Mouse (Mus musculus): Measurements from ENCODE around the gene Abcc3. TPM values are rescaled to one million over a fixed set of nuclear protein-coding genes. Genes with fewer than 3 reads are reported as not detected.
A peak's percentile ranks its signal among the peaks of the same experiment; 100 is the strongest.

Abcc3 gene
- polyA plus RNA-seq, 1 experiment from 2014 or later: 5.3 TPM

- H3K4me2 ChIP-seq: no peak overlapping the region
- peaks cover 7% of the 10 kb centered on the region; the same call in 1 of the 2 replicates for H3K36me3 ChIP-seq
- ATAC-seq (ENCODE audit: borderline replicate concordance, extremely low read depth, low FRiP score, low TSS enrichment): no peak
- H3K4me3 ChIP-seq: no peak overlapping the region
- H3K4me1 ChIP-seq: peaks cover 32% of the 10 kb centered on the region
- no peak overlapping the region for H3K9ac ChIP-seq
- WGBS: 88% methylated on average over 3 of the region's 3 CpGs
- H3K27ac ChIP-seq: no peak overlapping the region
- H3K27me3 ChIP-seq: no peaks in the 10 kb centered on the region
- H3K9me3 ChIP-seq: no peaks in the 10 kb centered on the region
These were observed 62.6 kb downstream of the Abcc3 start for GRCm38 (mm10) chr11:94330211-94330610.

DNA sequence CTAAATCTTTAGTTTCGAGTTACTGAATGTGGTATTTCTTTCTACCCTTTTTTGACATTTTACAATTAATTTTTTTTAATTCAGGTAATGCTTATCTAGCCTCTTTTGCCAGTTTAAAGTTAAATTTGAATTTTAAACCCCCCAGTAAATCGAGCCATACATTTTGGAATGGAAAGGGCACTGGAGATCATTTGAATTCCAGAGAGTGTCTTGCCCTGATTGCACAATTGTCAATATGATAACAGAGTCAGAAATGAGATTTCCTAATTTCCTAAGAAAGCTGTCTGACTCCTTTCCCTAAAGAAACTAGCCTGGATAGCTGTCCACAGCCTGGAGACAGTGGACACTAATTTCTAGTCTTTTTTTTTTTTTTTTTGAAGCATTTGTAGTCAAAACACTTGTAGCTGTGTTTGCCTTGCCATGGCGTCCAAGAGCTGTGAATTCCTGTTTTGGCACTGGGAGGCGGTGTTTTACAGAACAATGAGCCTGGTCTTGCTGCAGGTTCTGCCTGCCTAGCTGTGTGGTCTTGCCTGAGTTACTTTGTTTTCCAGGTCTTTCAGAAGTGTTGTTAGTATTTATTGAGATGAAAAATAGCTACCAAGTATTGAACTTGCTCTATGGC, 63.4 kb downstream of the Abcc3 start:
- peaks cover 32% of the 10 kb centered on the region for H3K4me1 ChIP-seq
- H3K36me3 ChIP-seq: peaks cover 3% of the 10 kb centered on the region; the same call in 1 of the 2 replicates
- H3K9me3 ChIP-seq: no peaks in the 10 kb centered on the region
- ATAC-seq (ENCODE audit: borderline replicate concordance, extremely low read depth, low FRiP score, low TSS enrichment): no peak
- H3K4me3 ChIP-seq: peak overlapping the region; percentile 85; the same call in 1 of the 2 replicates
- H3K4me2 ChIP-seq: peak overlapping the region; percentile 74
- H3K27ac ChIP-seq: no peak overlapping the region
- no peak overlapping the region for H3K9ac ChIP-seq
- no peaks in the 10 kb centered on the region for H3K27me3 ChIP-seq
- WGBS: 39% methylated on average over 4 of the region's 4 CpGs

GRCm38 (mm10) chr11:94328644-94329025, 64.2 kb downstream of the Abcc3 start:
- Histone ChIP-seq H3K4me3 (peak overlapping the region; percentile 85), H3K4me1 (peaks cover 32% of the 10 kb centered on the region), H3K36me3 (no peaks in the 10 kb centered on the region), H3K4me2 (peak overlapping the region; percentile 74), H3K9ac (peak overlapping the region; percentile 88), H3K27ac (peak overlapping the region; percentile 99), H3K9me3 (no peaks in the 10 kb centered on the region), H3K27me3 (no peaks in the 10 kb centered on the region)
- under 1% methylated on average over 10 of the region's 10 CpGs for WGBS
- no peak for ATAC-seq (ENCODE audit: borderline replicate concordance, extremely low read depth, low FRiP score, low TSS enrichment)

- H3K27ac ChIP-seq: peak within 1 kb of the TSS; percentile 99
- ATAC-seq (ENCODE audit: borderline replicate concordance, extremely low read depth, low FRiP score, low TSS enrichment): peak; percentile 88
- WGBS: 1% methylated on average over 65 of the region's 78 CpGs
- H3K9me3 ChIP-seq: no peaks in the 10 kb centered on the region
- H3K27me3 ChIP-seq: no peaks in the 10 kb centered on the region
- H3K4me2 ChIP-seq: peak within 1 kb of the TSS; percentile 74
- H3K4me3 ChIP-seq: peak within 1 kb of the TSS; percentile 85
- H3K9ac ChIP-seq: peak within 1 kb of the TSS; percentile 88
- peaks cover 32% of the 10 kb centered on the region for H3K4me1 ChIP-seq
- no peaks in the 10 kb centered on the region for H3K36me3 ChIP-seq
These were observed 64.8 kb downstream of the Abcc3 start, which contains the start of gene Ankrd40 for GRCm38 (mm10) chr11:94327693-94328643. Gene Ankrd40, plus strand, starts transcription at chr11:94328001.

- peaks cover 40% of the 10 kb centered on the region for H3K4me1 ChIP-seq
- WGBS: 5% methylated on average over 10 of the region's 10 CpGs
- no peaks in the 10 kb centered on the region for H3K9me3 ChIP-seq
- peak; percentile 33; the same call in 1 of the 2 replicates for ATAC-seq (ENCODE audit: borderline replicate concordance, extremely low read depth, low FRiP score, low TSS enrichment)
- peak overlapping the region; percentile 34; the same call in 1 of the 2 replicates for H3K9ac ChIP-seq
- H3K4me3 ChIP-seq: peak overlapping the region; percentile 85
- H3K27ac ChIP-seq: peak overlapping the region; percentile 99
- no peaks in the 10 kb centered on the region for H3K27me3 ChIP-seq
- H3K36me3 ChIP-seq: no peaks in the 10 kb centered on the region
- peak overlapping the region; percentile 74 for H3K4me2 ChIP-seq
These were observed 65.8 kb downstream of the Abcc3 start for GRCm38 (mm10) chr11:94326961-94327411.

DNA sequence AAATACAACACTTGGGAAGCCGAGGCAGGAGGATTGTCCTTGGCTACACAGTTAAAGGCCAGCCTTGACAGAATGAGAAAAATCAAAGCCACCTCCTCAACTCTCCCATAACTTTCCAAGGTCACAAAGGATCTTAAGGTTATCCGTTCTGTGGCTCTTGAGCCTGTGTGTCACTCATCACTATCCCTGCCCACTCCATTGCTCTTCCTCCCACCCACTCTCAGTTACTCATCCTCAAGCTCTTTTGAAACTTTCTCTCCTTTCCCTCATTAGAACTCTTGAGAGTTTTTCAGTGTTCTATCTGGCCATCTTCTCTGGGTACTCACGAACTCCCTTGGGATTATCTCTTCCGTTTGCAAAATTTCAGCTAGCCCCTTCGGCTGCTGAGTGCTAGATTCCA, 68.2 kb downstream of the Abcc3 start:
- Histone ChIP-seq H3K4me2 (no peak overlapping the region), H3K9ac (no peak overlapping the region), H3K27ac (no peak overlapping the region), H3K36me3 (peaks cover under 1% of the 10 kb centered on the region; the same call in 1 of the 2 replicates), H3K27me3 (no peaks in the 10 kb centered on the region), H3K4me3 (no peak overlapping the region), H3K9me3 (no peaks in the 10 kb centered on the region), H3K4me1 (peaks cover 36% of the 10 kb centered on the region)
- WGBS: 84% methylated on average over 5 of the region's 5 CpGs
- no peak for ATAC-seq (ENCODE audit: borderline replicate concordance, extremely low read depth, low FRiP score, low TSS enrichment)

DNA sequence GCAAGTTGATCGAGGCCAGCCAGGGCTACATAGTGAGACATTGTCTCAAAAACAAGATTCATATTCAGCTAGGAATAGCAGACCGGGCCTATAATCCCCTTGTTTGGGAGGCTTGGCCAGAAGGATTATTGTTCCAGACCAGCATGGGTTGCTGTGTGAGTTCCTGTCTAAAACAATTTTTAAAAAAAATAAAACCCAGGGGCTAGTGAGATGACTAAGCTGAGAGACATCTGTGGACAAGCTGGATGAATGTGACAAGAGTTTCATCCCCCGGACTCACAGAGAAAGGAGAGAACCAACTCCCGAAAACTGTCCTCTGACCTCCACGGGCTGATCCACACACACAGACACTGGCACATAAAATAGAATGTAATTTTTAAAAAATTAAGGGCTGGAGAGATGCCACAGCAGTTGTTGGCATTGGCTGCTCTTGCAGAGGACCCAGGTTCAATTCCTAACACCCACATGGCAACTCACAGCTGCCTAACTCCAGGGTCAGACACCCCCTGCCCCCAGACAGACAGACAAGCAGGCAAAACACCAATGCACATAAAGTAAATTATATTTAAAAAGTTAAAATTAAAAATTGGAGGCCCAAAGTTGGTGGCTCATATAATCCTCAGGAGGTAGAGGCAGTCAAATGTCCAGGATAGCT, 69.4 kb downstream of the Abcc3 start:
- 83% methylated on average over 5 of the region's 5 CpGs for WGBS
- Histone ChIP-seq H3K36me3 (peaks cover 8% of the 10 kb centered on the region), H3K27ac (no peak overlapping the region), H3K4me2 (no peak overlapping the region), H3K4me1 (peaks cover 28% of the 10 kb centered on the region), H3K9me3 (no peaks in the 10 kb centered on the region), H3K27me3 (no peaks in the 10 kb centered on the region), H3K4me3 (no peak overlapping the region), H3K9ac (no peak overlapping the region)
- no peak for ATAC-seq (ENCODE audit: borderline replicate concordance, extremely low read depth, low FRiP score, low TSS enrichment)

DNA sequence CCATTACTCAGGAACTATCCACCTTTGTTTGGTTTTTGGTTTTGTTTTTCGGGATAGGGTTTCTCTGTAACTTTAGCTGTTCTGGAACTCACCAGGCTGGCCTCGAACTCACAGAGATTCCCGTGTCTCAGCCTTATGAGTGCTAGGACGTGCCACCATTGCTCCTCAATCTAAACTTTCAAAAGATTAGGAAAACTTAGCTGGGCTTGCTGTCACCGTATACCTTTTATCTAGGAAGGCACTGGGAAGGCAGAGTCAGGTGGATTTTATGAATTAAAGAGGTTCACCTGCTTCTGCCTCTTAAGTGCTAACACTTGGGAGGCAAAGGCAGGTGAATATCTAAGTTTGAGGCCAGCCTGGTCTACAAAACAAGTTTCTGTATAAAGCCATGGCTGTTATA, 70.2 kb downstream of the Abcc3 start:
- Histone ChIP-seq H3K27ac (peak overlapping the region; percentile 93), H3K36me3 (peaks cover 10% of the 10 kb centered on the region), H3K9me3 (no peaks in the 10 kb centered on the region), H3K9ac (peak overlapping the region; percentile 100), H3K27me3 (no peaks in the 10 kb centered on the region), H3K4me1 (peaks cover 36% of the 10 kb centered on the region), H3K4me3 (peak overlapping the region; percentile 96), H3K4me2 (peak overlapping the region; percentile 64)
- WGBS: 30% methylated on average over 5 of the region's 5 CpGs
- no peak for ATAC-seq (ENCODE audit: borderline replicate concordance, extremely low read depth, low FRiP score, low TSS enrichment)

DNA sequence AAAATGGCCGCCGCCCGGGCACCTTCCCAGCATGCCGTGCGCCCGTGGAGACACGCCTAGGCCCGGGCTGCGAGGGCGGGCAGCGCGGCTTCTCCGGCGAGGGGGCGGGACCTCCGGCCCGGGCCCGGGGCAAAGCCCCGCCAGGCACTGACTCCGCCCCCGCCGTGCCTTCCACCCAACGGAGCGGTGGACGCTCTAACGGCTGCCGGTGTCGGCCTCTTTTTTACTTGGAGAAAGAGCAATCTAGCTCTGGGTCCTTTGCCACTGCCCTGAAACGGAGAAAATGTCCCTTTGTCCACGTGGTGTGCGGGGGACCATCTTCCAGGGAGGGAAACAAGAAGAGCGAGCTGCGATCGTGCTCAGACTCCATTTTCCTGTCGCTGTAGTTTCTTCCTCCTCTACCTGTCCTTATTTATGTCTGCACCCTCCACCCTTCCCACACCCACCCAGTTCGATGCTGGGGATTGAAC, 70.8 kb downstream of the Abcc3 start, which contains the start of gene Luc7l3:
Luc7l3 (minus strand) TSS at position 58 of the 470 bp plus-strand sequence.
- Histone ChIP-seq H3K9ac (peak within 1 kb of the TSS; percentile 100), H3K9me3 (no peaks in the 10 kb centered on the region), H3K36me3 (peaks cover 10% of the 10 kb centered on the region), H3K4me2 (peak within 1 kb of the TSS; percentile 72), H3K27ac (peak within 1 kb of the TSS; percentile 93), H3K4me3 (peak within 1 kb of the TSS; percentile 96), H3K4me1 (peaks cover 41% of the 10 kb centered on the region), H3K27me3 (no peaks in the 10 kb centered on the region)
- peak; percentile 97 for ATAC-seq (ENCODE audit: borderline replicate concordance, extremely low read depth, low FRiP score, low TSS enrichment)
- 1% methylated on average over 36 of the region's 36 CpGs for WGBS

DNA sequence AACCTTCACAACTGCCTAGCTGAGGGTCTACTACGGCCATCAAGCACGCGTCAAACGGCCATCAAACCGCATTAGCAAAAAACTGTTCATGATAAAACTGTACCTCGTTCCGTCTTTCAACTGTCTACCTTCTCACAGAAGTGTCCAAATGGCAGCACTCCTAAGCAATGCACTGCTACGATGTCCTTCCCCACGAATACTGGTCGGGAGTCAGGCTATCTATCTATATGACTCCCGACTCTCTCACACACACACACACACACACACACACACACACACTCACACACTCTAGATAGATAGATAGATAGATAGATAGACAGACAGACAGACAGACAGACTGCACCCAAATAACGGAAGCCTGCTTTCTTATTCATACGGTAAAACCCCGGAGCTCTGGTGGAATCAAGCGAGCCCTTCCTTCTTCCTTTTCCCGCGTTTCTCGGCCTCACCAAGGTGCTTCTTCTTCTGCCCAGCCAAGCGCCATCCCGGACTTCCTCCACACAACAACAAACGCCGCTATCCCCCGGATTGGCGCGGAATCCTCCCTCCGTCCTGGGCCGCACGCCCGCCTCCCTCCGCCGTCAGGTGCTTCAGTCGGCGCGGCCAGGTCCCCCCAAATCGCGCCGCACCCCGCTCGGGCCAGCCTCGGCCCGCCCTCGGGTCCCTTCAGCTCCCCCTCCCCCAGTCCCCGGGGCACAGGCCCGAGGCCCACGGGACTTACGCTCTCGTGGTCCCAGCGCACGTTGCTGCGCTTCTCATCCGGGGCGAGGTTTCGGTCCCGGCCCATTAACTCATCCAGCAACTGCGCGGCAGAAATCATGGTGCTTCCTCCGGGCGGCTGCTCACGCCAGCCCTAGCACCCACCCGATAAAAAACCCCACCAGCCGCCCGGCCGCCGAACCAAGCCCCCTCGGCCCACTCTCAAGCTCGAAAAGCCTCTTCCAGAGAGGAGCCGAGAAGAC, 71.5 kb downstream of the Abcc3 start:
- H3K36me3 ChIP-seq: peaks cover 10% of the 10 kb centered on the region
- under 1% methylated on average over 67 of the region's 67 CpGs for WGBS
- H3K4me3 ChIP-seq: peak overlapping the region; percentile 96
- H3K27me3 ChIP-seq: no peaks in the 10 kb centered on the region
- peak overlapping the region; percentile 100 for H3K9ac ChIP-seq
- H3K27ac ChIP-seq: peak overlapping the region; percentile 93
- H3K4me1 ChIP-seq: peaks cover 41% of the 10 kb centered on the region
- no peaks in the 10 kb centered on the region for H3K9me3 ChIP-seq
- peak; percentile 74 for ATAC-seq (ENCODE audit: borderline replicate concordance, extremely low read depth, low FRiP score, low TSS enrichment)
- H3K4me2 ChIP-seq: peak overlapping the region; percentile 72
